Mouse (Mus musculus) urinary bladder, postnatal 10 days (tissue): ENCODE data around the gene Inca1.

Source experiments
- DNase-seq: peaks from one replicate; pipeline ENCODE4 v3.0.0; 2022; ENCODE audit warnings: low spot score

The Inca1 gene

GRCm38 (mm10) chr11:70699722-70700556, at the start of gene Inca1, which contains the start of gene Kif1c:
Gene Inca1 (minus strand): TSS chr11:70700155.
Gene Kif1c (plus strand): TSS chr11:70700548.
- DNase-seq = peak; percentile 77

- no peak for DNase-seq
Observed at GRCm38 (mm10) chr11:70747876-70748545, 48.1 kb upstream of the Inca1 start.

- DNase-seq = no peak
Observed at GRCm38 (mm10) chr11:70745636-70746035, 45.7 kb upstream of the Inca1 start.

GRCm38 (mm10) chr11:70742581-70743459, 42.9 kb upstream of the Inca1 start:
- DNase-seq = no peak

- DNase-seq = no peak
Observed at GRCm38 (mm10) chr11:70742117-70742516, 42.2 kb upstream of the Inca1 start.

GRCm38 (mm10) chr11:70741603-70742002, 41.6 kb upstream of the Inca1 start:
- DNase-seq = no peak

GRCm38 (mm10) chr11:70737749-70738148, 37.8 kb upstream of the Inca1 start:
- no peak for DNase-seq

GRCm38 (mm10) chr11:70733256-70733655, 33.3 kb upstream of the Inca1 start:
- no peak for DNase-seq

GRCm38 (mm10) chr11:70731178-70731577, 31.2 kb upstream of the Inca1 start:
- DNase-seq = no peak

- DNase-seq = no peak
Observed at GRCm38 (mm10) chr11:70730427-70731038, 30.6 kb upstream of the Inca1 start.

- DNase-seq = no peak
Observed at GRCm38 (mm10) chr11:70727385-70727784, 27.4 kb upstream of the Inca1 start.

GRCm38 (mm10) chr11:70726585-70726984, 26.6 kb upstream of the Inca1 start:
- no peak for DNase-seq

GRCm38 (mm10) chr11:70724706-70725105, 24.8 kb upstream of the Inca1 start:
- no peak for DNase-seq

GRCm38 (mm10) chr11:70721072-70721471, 21.1 kb upstream of the Inca1 start:
- DNase-seq = no peak

GRCm38 (mm10) chr11:70720567-70720966, 20.6 kb upstream of the Inca1 start:
- DNase-seq = no peak

- DNase-seq = no peak
Observed at GRCm38 (mm10) chr11:70718481-70718880, 18.5 kb upstream of the Inca1 start.

GRCm38 (mm10) chr11:70715832-70716231, 15.9 kb upstream of the Inca1 start:
- DNase-seq = no peak

- DNase-seq = no peak
Observed at GRCm38 (mm10) chr11:70713222-70713621, 13.3 kb upstream of the Inca1 start.

GRCm38 (mm10) chr11:70711026-70711425, 11.1 kb upstream of the Inca1 start:
- DNase-seq = no peak

- DNase-seq = no peak
Observed at GRCm38 (mm10) chr11:70706127-70706526, 6.2 kb upstream of the Inca1 start.

- no peak for DNase-seq
Observed at GRCm38 (mm10) chr11:70702781-70703180, 2.8 kb upstream of the Inca1 start.
